ENCODE assay signal across 8 mouse cellular contexts in the genomic region with DNA sequence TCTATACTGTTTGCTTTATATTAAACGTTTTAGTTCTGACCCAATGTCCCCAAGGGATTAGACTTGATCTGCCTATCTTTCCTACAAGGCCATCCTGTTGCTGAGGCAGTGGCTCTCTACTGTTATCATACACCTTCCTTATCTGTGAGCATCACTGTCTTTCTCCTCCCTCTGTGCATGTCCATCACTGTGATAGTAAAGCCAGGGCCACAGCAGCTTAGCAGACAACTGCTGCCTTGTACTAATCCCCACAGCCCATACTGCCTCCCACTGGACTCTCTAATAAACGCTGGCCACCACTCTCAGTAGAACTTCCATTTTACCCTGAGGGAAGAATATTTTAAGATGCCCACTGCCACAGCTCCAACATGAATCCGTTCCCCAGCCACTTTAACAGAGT.
DNase-seq lines count a peak whose midpoint lies in the region; ATAC-seq lines count a peak whose summit lies in the region.

No protein-coding gene starts in this region.

- no peaks in the 10 kb centered on the region for H3K36me3 ChIP-seq in embryonic facial prominence, embryonic 11.5 days (replicated peaks; ENCODE audit: control insufficient read depth, insufficient read depth, low read depth, low read length)
- H3K36me3 ChIP-seq in embryonic facial prominence, embryonic 10.5 days (replicated peaks), result 0 out of 2 replicates have a peak, but pooled peaks cover 9% of the 10 kb centered on the region
- no peaks in the 10 kb centered on the region for H3K36me3 ChIP-seq in forebrain, embryonic 13.5 days (ENCODE audit: poor library complexity, severe bottlenecking)
- no peaks in the 10 kb centered on the region for H3K36me3 ChIP-seq in midbrain, embryonic 11.5 days (ENCODE audit: control insufficient read depth, insufficient read depth, low read length)

- WGBS in embryonic facial prominence, embryonic 11.5 days, result 49% methylated on average over 3 of the region's 3 CpGs
- 52% methylated on average over 3 of the region's 3 CpGs for WGBS in embryonic facial prominence, embryonic 10.5 days
- 49% methylated on average over 3 of the region's 3 CpGs for WGBS in forebrain, embryonic 13.5 days
- WGBS in midbrain, embryonic 11.5 days, result 46% methylated on average over 3 of the region's 3 CpGs

- H3K4me2 ChIP-seq in embryonic facial prominence, embryonic 11.5 days (ENCODE audit: low read depth, low read length), result no peak overlapping the region
- no peak overlapping the region for H3K4me2 ChIP-seq in forebrain, embryonic 13.5 days
- H3K4me2 ChIP-seq in midbrain, embryonic 11.5 days, result no peak overlapping the region

- no peak overlapping the region for H3K9ac ChIP-seq in embryonic facial prominence, embryonic 11.5 days (replicated peaks; ENCODE audit: low read length)
- no peak overlapping the region for H3K9ac ChIP-seq in forebrain, embryonic 13.5 days
- no peak overlapping the region for H3K9ac ChIP-seq in midbrain, embryonic 11.5 days (ENCODE audit: low read length)

- H3K4me1 ChIP-seq in embryonic facial prominence, embryonic 11.5 days (ENCODE audit: control insufficient read depth, insufficient read depth, low read length), result no peaks in the 10 kb centered on the region
- H3K4me1 ChIP-seq in embryonic facial prominence, embryonic 10.5 days, result 0 out of 2 replicates have a peak, but pooled peaks cover 2% of the 10 kb centered on the region
- peaks cover 34% of the 10 kb centered on the region for H3K4me1 ChIP-seq in forebrain, embryonic 13.5 days
- H3K4me1 ChIP-seq in midbrain, embryonic 11.5 days (ENCODE audit: control insufficient read depth, insufficient read depth, low read length), result peaks cover 15% of the 10 kb centered on the region

- no peak overlapping the region for H3K4me3 ChIP-seq in embryonic facial prominence, embryonic 11.5 days (ENCODE audit: low read depth, low read length)
- H3K4me3 ChIP-seq in embryonic facial prominence, embryonic 10.5 days, result no peak overlapping the region
- no peak overlapping the region for H3K4me3 ChIP-seq in forebrain, embryonic 13.5 days
- H3K4me3 ChIP-seq in midbrain, embryonic 11.5 days (ENCODE audit: low read depth, low read length), result no peak overlapping the region

- H3K27me3 ChIP-seq in embryonic facial prominence, embryonic 11.5 days (ENCODE audit: control insufficient read depth, insufficient read depth, low read length), result no peaks in the 10 kb centered on the region
- no peaks in the 10 kb centered on the region for H3K27me3 ChIP-seq in embryonic facial prominence, embryonic 10.5 days (replicated peaks; ENCODE audit: low read depth, poor library complexity, severe bottlenecking)
- H3K27me3 ChIP-seq in forebrain, embryonic 13.5 days, result no peaks in the 10 kb centered on the region
- no peaks in the 10 kb centered on the region for H3K27me3 ChIP-seq in midbrain, embryonic 11.5 days (ENCODE audit: control insufficient read depth, insufficient read depth, low read length)

- H3K27ac ChIP-seq in embryonic facial prominence, embryonic 11.5 days (replicated peaks; ENCODE audit: low read depth, low read length), result no peak overlapping the region
- H3K27ac ChIP-seq in embryonic facial prominence, embryonic 10.5 days (replicated peaks), result no peak overlapping the region
- peak overlapping the region; percentile 78 for H3K27ac ChIP-seq in forebrain, embryonic 13.5 days
- peak overlapping the region; percentile 62 for H3K27ac ChIP-seq in midbrain, embryonic 11.5 days (ENCODE audit: low read depth, low read length)

- no peaks in the 10 kb centered on the region for H3K9me3 ChIP-seq in embryonic facial prominence, embryonic 11.5 days (replicated peaks; ENCODE audit: control insufficient read depth, low read length)
- no peaks in the 10 kb centered on the region for H3K9me3 ChIP-seq in embryonic facial prominence, embryonic 10.5 days
- H3K9me3 ChIP-seq in forebrain, embryonic 13.5 days (replicated peaks), result no peaks in the 10 kb centered on the region
- no peaks in the 10 kb centered on the region for H3K9me3 ChIP-seq in midbrain, embryonic 11.5 days (ENCODE audit: control insufficient read depth, low read length)

- DNase-seq in embryonic facial prominence, embryonic 11.5 days (ENCODE audit: low spot score), result peak; percentile 28
- no peak for DNase-seq in embryonic facial prominence, embryonic 10.5 days (ENCODE audit: low spot score)
- peak; percentile 21 for DNase-seq in MN1 (ENCODE audit: low spot score)
- DNase-seq in midbrain, embryonic 11.5 days (ENCODE audit: low spot score, missing footprints), result peak; percentile 86
- DNase-seq in adrenal gland, adult 18-20 months (ENCODE audit: low spot score in 2 of 2), result no peak
- DNase-seq in right cerebral cortex, adult 2 months (ENCODE audit: low spot score in 2 of 2), result no peak
- no peak for DNase-seq in right cerebral cortex, postnatal 14 days

- no peak for ATAC-seq in embryonic facial prominence, embryonic 11.5 days (replicated peaks; ENCODE audit: insufficient number of reproducible peaks, low FRiP score, low TSS enrichment, low read depth)
- ATAC-seq in forebrain, embryonic 13.5 days, result peak; percentile 70
- ATAC-seq in midbrain, embryonic 11.5 days (ENCODE audit: low FRiP score), result peak; percentile 80

Comparison
In these comparisons a context has a peak if more than half of its experiments do, and no peak if none do; other contexts are left out.
1. DNase-seq: peak in embryonic facial prominence, embryonic 11.5 days (single experiment), MN1 (single experiment) and midbrain, embryonic 11.5 days (single experiment); none in embryonic facial prominence, embryonic 10.5 days (single experiment), adrenal gland, adult 18-20 months (0 of 2), right cerebral cortex, adult 2 months (0 of 2) and right cerebral cortex, postnatal 14 days (single experiment).
2. H3K27ac ChIP-seq: peak in forebrain, embryonic 13.5 days (single experiment) and midbrain, embryonic 11.5 days (single experiment); none in embryonic facial prominence, embryonic 11.5 days (single experiment) and embryonic facial prominence, embryonic 10.5 days (single experiment).